Mouse (Mus musculus): ENCODE results near the gene Ush1g. TPM values are rescaled to one million over a fixed set of nuclear protein-coding genes. Genes with fewer than 3 reads are reported as not detected.

Ush1g gene
- total and polyA plus RNA-seq, 3 experiments: not detected

DNA sequence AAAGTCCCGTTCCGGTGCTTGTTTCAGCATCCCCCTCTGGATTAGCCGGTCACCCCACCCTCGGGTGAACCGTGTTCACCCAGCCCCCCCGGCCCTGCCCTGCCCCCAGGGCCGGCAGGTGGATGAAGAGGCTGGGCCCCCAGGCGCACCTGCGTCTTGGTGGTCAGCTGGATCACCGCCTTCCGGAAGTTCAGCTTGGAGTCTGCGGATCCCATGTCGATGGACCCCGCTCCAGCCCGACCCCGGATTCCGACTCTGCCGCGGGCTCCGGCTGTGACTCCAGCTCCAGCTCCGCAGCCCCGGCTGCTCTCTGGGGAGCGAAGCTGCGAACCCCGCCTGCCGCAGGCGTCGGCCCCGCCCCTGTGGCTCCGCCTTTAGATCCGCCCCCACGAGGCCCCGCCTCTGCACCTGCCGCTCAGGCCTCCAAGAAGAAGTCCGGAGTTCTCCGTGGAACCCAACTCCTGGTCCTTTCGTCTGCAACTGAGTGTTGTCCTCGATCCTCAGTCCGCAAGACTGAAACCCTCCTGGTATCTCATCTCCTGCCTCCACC, 45.6 kb upstream of the Ush1g start, which contains the start of gene Hid1:
Gene Hid1, minus strand, starts transcription at position 362 of the 550 bp plus-strand sequence.
- no peaks in the 10 kb centered on the region for H3K79me2 ChIP-seq (ENCODE audit: control insufficient read depth, insufficient read depth, low read length, poor library complexity)
- no peaks in the 10 kb centered on the region; a peak in 2 of 4 replicates for H3K27me3 ChIP-seq (ENCODE audit: control insufficient read depth in 1 of 2, insufficient read depth in 2 of 2, low read length in 2 of 2)
- no peaks in the 10 kb centered on the region for H3K9me3 ChIP-seq (replicated peaks; ENCODE audit: insufficient read depth, low read length)
- no peak within 1 kb of the TSS for H3K27ac ChIP-seq (ENCODE audit: control insufficient read depth, low read depth, low read length)
- TF ChIP-seq RCOR1 (IDR thresholded peaks at IDR 0.05; ENCODE audit: low read depth, low read length) (no peak), MXI1 (IDR thresholded peaks at IDR 0.05; ENCODE audit: low read depth, low read length) (peak; percentile 53), BHLHE40 (IDR thresholded peaks at IDR 0.05; ENCODE audit: borderline replicate concordance, low read depth, low read length) (peak; percentile 29; the same call in 1 of the 2 replicates), MAX (IDR thresholded peaks at IDR 0.05; ENCODE audit: low read length) (0 out of 2 replicates have a peak, but pooled peaks have one; percentile 36), NRF1 (IDR thresholded peaks at IDR 0.05; ENCODE audit: insufficient read depth, low read depth, low read length, poor library complexity, severe bottlenecking) (no peak), POLR2A (IDR thresholded peaks at IDR 0.05; ENCODE audit: control insufficient read depth in 1 of 2, insufficient read depth in 1 of 2, low read depth in 1 of 2, low read length in 2 of 2, poor library complexity in 1 of 2) (0 out of 4 replicates have a peak, but pooled peaks of 1 of the 2 experiments have one; percentile 41), MAZ (IDR thresholded peaks at IDR 0.05; ENCODE audit: low read depth, low read length) (peak; percentile 58; the same call in 1 of the 2 replicates), CHD2 (IDR thresholded peaks at IDR 0.05; ENCODE audit: low read length) (no peak), GABPA (IDR thresholded peaks at IDR 0.05; ENCODE audit: low read depth, low read length) (no peak), CTCF (IDR thresholded peaks at IDR 0.05 in 2 of 3, conservative IDR thresholded peaks at IDR 0.05 in 1 of 3; ENCODE audit: control insufficient read depth in 1 of 3, insufficient read depth in 1 of 3, low read depth in 2 of 3, low read length in 3 of 3, poor library complexity in 1 of 3, severe bottlenecking in 1 of 3) (no peak), TCF12 (IDR thresholded peaks at IDR 0.05; ENCODE audit: low read depth, low read length) (peak; percentile 18; the same call in 1 of the 2 replicates)
- peaks cover 0 to 5% of the 10 kb centered on the region in 2 experiments; a peak in 2 of 4 replicates for H3K36me3 ChIP-seq (ENCODE audit: control insufficient read depth in 1 of 2, insufficient read depth in 2 of 2, low read length in 2 of 2)
- H3K4me1 ChIP-seq (ENCODE audit: control insufficient read depth in 1 of 2, insufficient read depth in 2 of 2, low read length in 2 of 2): peaks cover 3 to 9% of the 10 kb centered on the region in 2 experiments; a peak in 3 of 4 replicates
- peak within 1 kb of the TSS; percentile 54 for H3K9ac ChIP-seq (ENCODE audit: control insufficient read depth, low read depth, low read length, poor library complexity, severe bottlenecking)
- peak; percentile 85 for DNase-seq (ENCODE audit: low read depth, low spot score)
- H3K4me3 ChIP-seq (ENCODE audit: control insufficient read depth in 1 of 2, insufficient read depth in 1 of 2, low read depth in 2 of 2, low read length in 2 of 2): peak within 1 kb of the TSS; percentile 52 to 71

DNA sequence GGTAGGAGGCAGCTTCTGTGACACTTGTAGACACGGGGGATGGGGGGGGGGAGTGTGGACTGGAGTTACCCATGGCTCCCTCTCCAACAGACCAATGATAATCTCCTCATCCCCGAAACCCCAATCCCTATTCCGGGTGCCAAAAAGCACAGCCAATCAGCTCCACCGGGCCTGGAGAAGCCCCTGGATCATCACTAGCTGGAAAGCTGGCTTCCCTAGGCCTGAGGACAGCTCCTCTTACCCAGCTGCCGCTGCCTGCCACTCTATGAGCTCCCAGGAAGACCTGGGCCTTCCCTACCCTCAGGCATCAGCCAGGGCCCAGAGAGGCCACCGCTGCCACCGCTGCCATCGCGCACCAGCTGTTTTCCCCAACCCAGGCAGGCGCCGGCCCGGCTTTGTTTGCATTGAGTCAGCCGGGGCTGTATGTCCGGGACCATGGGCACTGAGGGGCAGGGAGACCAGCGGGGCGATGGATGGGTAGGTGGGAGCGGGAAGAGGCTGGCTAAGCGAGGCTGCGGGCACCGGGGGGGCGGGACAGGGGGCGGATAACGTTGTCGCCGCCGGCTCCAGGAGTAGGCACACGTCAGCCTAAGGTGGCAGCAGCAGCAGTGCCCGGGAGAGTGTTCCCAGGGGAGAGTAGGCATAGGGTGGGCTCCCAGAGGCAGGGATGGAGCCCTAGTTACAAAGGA, 45.0 kb upstream of the Ush1g start:
- peak overlapping the region; percentile 52 to 71; a peak in 3 of 4 replicates for H3K4me3 ChIP-seq (ENCODE audit: control insufficient read depth in 1 of 2, insufficient read depth in 1 of 2, low read depth in 2 of 2, low read length in 2 of 2)
- H3K4me1 ChIP-seq (ENCODE audit: control insufficient read depth in 1 of 2, insufficient read depth in 2 of 2, low read length in 2 of 2): peaks cover 3 to 9% of the 10 kb centered on the region in 2 experiments; a peak in 3 of 4 replicates
- H3K27me3 ChIP-seq (ENCODE audit: control insufficient read depth in 1 of 2, insufficient read depth in 2 of 2, low read length in 2 of 2): no peaks in the 10 kb centered on the region; a peak in 3 of 4 replicates
- peaks cover 0 to 5% of the 10 kb centered on the region in 2 experiments; a peak in 2 of 4 replicates for H3K36me3 ChIP-seq (ENCODE audit: control insufficient read depth in 1 of 2, insufficient read depth in 2 of 2, low read length in 2 of 2)
- no peak overlapping the region; the same call in 1 of the 2 replicates for H3K9ac ChIP-seq (ENCODE audit: control insufficient read depth, low read depth, low read length, poor library complexity, severe bottlenecking)
- no peaks in the 10 kb centered on the region for H3K79me2 ChIP-seq (ENCODE audit: control insufficient read depth, insufficient read depth, low read length, poor library complexity)
- TF ChIP-seq E2F4 (IDR thresholded peaks at IDR 0.05; ENCODE audit: borderline replicate concordance, low read depth, low read length): no peak
- TF ChIP-seq POLR2A (IDR thresholded peaks at IDR 0.05; ENCODE audit: control insufficient read depth in 1 of 2, insufficient read depth in 1 of 2, low read depth in 1 of 2, low read length in 2 of 2, poor library complexity in 1 of 2): no peak
- TF ChIP-seq SMC3 (IDR thresholded peaks at IDR 0.05; ENCODE audit: low read depth, low read length): no peak
- TF ChIP-seq TAL1 (IDR thresholded peaks at IDR 0.05; ENCODE audit: low read length): no peak
- no peak for TF ChIP-seq TCF12 (IDR thresholded peaks at IDR 0.05; ENCODE audit: low read depth, low read length)
- no peak overlapping the region for H3K27ac ChIP-seq (ENCODE audit: control insufficient read depth, low read depth, low read length)
- H3K9me3 ChIP-seq (replicated peaks; ENCODE audit: insufficient read depth, low read length): no peaks in the 10 kb centered on the region
- DNase-seq (ENCODE audit: low read depth, low spot score): no peak

All from MEL (cell line).